Mouse (Mus musculus): ENCODE results near the gene Epha2. TPM values are rescaled to one million over a fixed set of nuclear protein-coding genes. Genes with fewer than 3 reads are reported as not detected.

Gene Epha2
- polyA plus RNA-seq, 2 experiments = 0.29 to 1.6 TPM

- no peaks in the 10 kb centered on the region; the same call in 1 of the 2 replicates for H3K27me3 ChIP-seq (ENCODE audit: control insufficient read depth, insufficient read depth, low read length)
- H3K4me3 ChIP-seq (ENCODE audit: insufficient read depth in 1 of 2, low read depth in 2 of 2, low read length in 2 of 2) = no peak overlapping the region
- 81% methylated on average over 22 of the region's 22 CpGs for WGBS (ENCODE audit: insufficient replicate concordance)
- H3K9me3 ChIP-seq (ENCODE audit: control insufficient read depth, low read length) = no peaks in the 10 kb centered on the region
- peaks cover 3 to 28% of the 10 kb centered on the region in 2 experiments for H3K4me1 ChIP-seq (replicated peaks; ENCODE audit: control insufficient read depth in 2 of 2, insufficient read depth in 2 of 2, low read length in 1 of 2)
- H3K27ac ChIP-seq = no peak overlapping the region
- no peak for TF ChIP-seq CTCF (IDR thresholded peaks at IDR 0.05; ENCODE audit: low read depth)
- no peak for TF ChIP-seq EP300 (IDR thresholded peaks at IDR 0.05; ENCODE audit: low read depth)
- no peak overlapping the region for H3K4me2 ChIP-seq (ENCODE audit: low read depth)
- DNase-seq (ENCODE audit: low read depth in 3 of 3, low spot score in 3 of 3) = no peak
- ATAC-seq (ENCODE audit: insufficient read depth) = no peak
- H3K36me3 ChIP-seq (replicated peaks; ENCODE audit: control insufficient read depth, insufficient read depth, low read depth) = no peaks in the 10 kb centered on the region
- no peak overlapping the region for H3K9ac ChIP-seq (replicated peaks)
Observed at GRCm38 (mm10) chr4:141308381-141308780, 7.3 kb downstream of the Epha2 start.

DNA sequence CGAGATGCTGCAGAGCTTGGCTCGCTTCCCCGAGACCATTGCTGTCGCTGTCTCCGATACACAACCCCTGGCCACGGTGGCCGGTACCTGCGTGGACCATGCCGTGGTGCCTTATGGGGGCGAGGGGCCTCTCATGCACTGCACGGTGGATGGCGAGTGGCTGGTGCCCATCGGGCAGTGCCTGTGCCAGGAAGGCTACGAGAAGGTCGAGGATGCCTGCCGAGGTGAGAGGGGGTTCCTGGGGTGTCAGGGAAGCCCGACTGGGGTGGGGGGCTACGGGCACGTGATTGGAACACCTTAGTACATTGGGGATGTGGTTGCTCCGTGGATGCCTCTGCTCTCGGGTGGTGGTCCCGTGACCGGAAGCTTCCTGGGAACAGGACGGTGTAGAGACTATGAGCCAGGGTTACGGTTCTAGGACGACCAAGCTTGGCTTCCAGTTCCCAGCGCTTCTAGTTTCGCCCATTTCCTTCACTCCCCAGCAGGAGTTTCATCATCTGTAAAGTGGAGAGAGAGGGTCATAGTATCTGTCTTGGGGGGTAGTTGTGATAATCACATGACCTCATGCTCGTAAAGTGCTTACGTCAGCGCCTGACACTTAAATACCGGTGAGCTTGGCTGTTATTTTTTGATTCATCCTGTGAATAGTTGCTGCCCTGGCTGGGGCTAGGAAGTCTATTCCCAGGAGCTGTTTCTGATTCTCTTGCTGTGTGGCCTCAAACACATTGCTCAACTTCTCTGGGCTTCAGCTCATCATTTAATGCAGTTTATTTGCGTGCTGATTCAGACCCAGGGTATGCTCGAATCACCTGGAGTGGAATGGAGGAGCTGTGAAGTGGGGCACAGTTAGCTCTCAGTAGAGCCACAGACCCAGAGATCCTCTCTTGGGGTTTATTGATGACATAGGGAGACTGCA lies 8.1 kb downstream of the Epha2 start:
- TF ChIP-seq EP300 (IDR thresholded peaks at IDR 0.05; ENCODE audit: low read depth) (no peak), CTCF (IDR thresholded peaks at IDR 0.05; ENCODE audit: low read depth) (no peak)
- H3K9ac ChIP-seq (replicated peaks) = no peak overlapping the region
- ATAC-seq (ENCODE audit: insufficient read depth) (no peak), DNase-seq (ENCODE audit: low read depth in 3 of 3, low spot score in 3 of 3) (no peak)
- H3K27me3 ChIP-seq (ENCODE audit: control insufficient read depth, insufficient read depth, low read length) = no peaks in the 10 kb centered on the region
- 74% methylated on average over 34 of the region's 34 CpGs for WGBS (ENCODE audit: insufficient replicate concordance)
- peaks cover 3 to 27% of the 10 kb centered on the region in 2 experiments for H3K4me1 ChIP-seq (replicated peaks; ENCODE audit: control insufficient read depth in 2 of 2, insufficient read depth in 2 of 2, low read length in 1 of 2)
- no peak overlapping the region for H3K4me2 ChIP-seq (ENCODE audit: low read depth)
- H3K36me3 ChIP-seq (replicated peaks; ENCODE audit: control insufficient read depth, insufficient read depth, low read depth) = no peaks in the 10 kb centered on the region
- H3K9me3 ChIP-seq (ENCODE audit: control insufficient read depth, low read length) = no peaks in the 10 kb centered on the region
- H3K27ac ChIP-seq = no peak overlapping the region
- no peak overlapping the region for H3K4me3 ChIP-seq (ENCODE audit: insufficient read depth in 1 of 2, low read depth in 2 of 2, low read length in 2 of 2)

DNA sequence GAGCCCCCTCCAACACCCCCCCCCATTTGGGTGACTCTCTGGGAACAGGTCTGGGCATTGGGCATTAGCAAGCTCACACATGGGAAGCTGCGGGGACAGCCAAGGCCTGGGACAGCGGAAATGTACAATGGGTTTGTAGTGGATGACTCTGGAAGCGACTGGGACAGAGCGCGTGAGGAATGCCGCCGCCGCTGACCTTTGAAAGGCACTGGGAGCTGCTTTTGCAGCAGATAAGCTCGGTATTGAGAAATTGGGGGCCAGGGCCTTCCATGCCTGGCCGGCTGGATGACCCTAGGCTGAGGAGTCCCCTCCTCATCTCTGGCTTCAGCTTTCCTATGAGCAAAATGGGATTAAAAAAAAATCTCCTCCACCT lies 8.7 kb downstream of the Epha2 start:
- Histone ChIP-seq H3K36me3 (replicated peaks; ENCODE audit: control insufficient read depth, insufficient read depth, low read depth) (no peaks in the 10 kb centered on the region), H3K9me3 (ENCODE audit: control insufficient read depth, low read length) (no peaks in the 10 kb centered on the region), H3K27ac (no peak overlapping the region), H3K27me3 (ENCODE audit: control insufficient read depth, insufficient read depth, low read length) (no peaks in the 10 kb centered on the region), H3K4me3 (ENCODE audit: insufficient read depth in 1 of 2, low read depth in 2 of 2, low read length in 2 of 2) (no peak overlapping the region), H3K4me1 (replicated peaks; ENCODE audit: control insufficient read depth in 2 of 2, insufficient read depth in 2 of 2, low read length in 1 of 2) (peaks cover 3 to 27% of the 10 kb centered on the region in 2 experiments), H3K9ac (replicated peaks) (no peak overlapping the region), H3K4me2 (ENCODE audit: low read depth) (no peak overlapping the region)
- no peak for ATAC-seq (ENCODE audit: insufficient read depth)
- DNase-seq (ENCODE audit: low read depth in 3 of 3, low spot score in 3 of 3) = peak in 2 of 3 experiments; percentile 12 to 17
- TF ChIP-seq CTCF (IDR thresholded peaks at IDR 0.05; ENCODE audit: low read depth) (no peak), EP300 (IDR thresholded peaks at IDR 0.05; ENCODE audit: low read depth) (no peak)
- 50% methylated on average over 10 of the region's 10 CpGs for WGBS (ENCODE audit: insufficient replicate concordance)

- no peaks in the 10 kb centered on the region for H3K36me3 ChIP-seq (replicated peaks; ENCODE audit: control insufficient read depth, insufficient read depth, low read depth)
- DNase-seq (ENCODE audit: low read depth in 3 of 3, low spot score in 3 of 3) (peak in 1 of 3 experiments; percentile 16), ATAC-seq (ENCODE audit: insufficient read depth) (peak; percentile 23; the same call in 1 of the 2 replicates)
- H3K27ac ChIP-seq = no peak overlapping the region
- no peaks in the 10 kb centered on the region for H3K9me3 ChIP-seq (ENCODE audit: control insufficient read depth, low read length)
- TF ChIP-seq EP300 (IDR thresholded peaks at IDR 0.05; ENCODE audit: low read depth) = no peak
- WGBS (ENCODE audit: insufficient replicate concordance) = 17% methylated on average over 8 of the region's 8 CpGs
- no peak overlapping the region for H3K4me2 ChIP-seq (ENCODE audit: low read depth)
- no peak overlapping the region for H3K4me3 ChIP-seq (ENCODE audit: insufficient read depth in 1 of 2, low read depth in 2 of 2, low read length in 2 of 2)
- no peaks in the 10 kb centered on the region for H3K27me3 ChIP-seq (ENCODE audit: control insufficient read depth, insufficient read depth, low read length)
- H3K4me1 ChIP-seq (replicated peaks; ENCODE audit: control insufficient read depth in 2 of 2, insufficient read depth in 2 of 2, low read length in 1 of 2) = peaks cover 3 to 27% of the 10 kb centered on the region in 2 experiments
- H3K9ac ChIP-seq (replicated peaks) = no peak overlapping the region
Observed at GRCm38 (mm10) chr4:141310191-141310606, 9.2 kb downstream of the Epha2 start.

- H3K9ac ChIP-seq (replicated peaks) = no peak overlapping the region
- H3K36me3 ChIP-seq (replicated peaks; ENCODE audit: control insufficient read depth, insufficient read depth, low read depth) = no peaks in the 10 kb centered on the region
- H3K27ac ChIP-seq = no peak overlapping the region
- H3K4me2 ChIP-seq (ENCODE audit: low read depth) = no peak overlapping the region
- 47% methylated on average over 7 of the region's 7 CpGs for WGBS (ENCODE audit: insufficient replicate concordance)
- DNase-seq (ENCODE audit: low read depth in 3 of 3, low spot score in 3 of 3) (no peak), ATAC-seq (ENCODE audit: insufficient read depth) (no peak)
- H3K27me3 ChIP-seq (ENCODE audit: control insufficient read depth, insufficient read depth, low read length) = no peaks in the 10 kb centered on the region
- no peak for TF ChIP-seq EP300 (IDR thresholded peaks at IDR 0.05; ENCODE audit: low read depth)
- TF ChIP-seq CTCF (IDR thresholded peaks at IDR 0.05; ENCODE audit: low read depth) = no peak
- H3K4me1 ChIP-seq (replicated peaks; ENCODE audit: control insufficient read depth in 2 of 2, insufficient read depth in 2 of 2, low read length in 1 of 2) = peaks cover 3 to 27% of the 10 kb centered on the region in 2 experiments
- no peaks in the 10 kb centered on the region for H3K9me3 ChIP-seq (ENCODE audit: control insufficient read depth, low read length)
- no peak overlapping the region for H3K4me3 ChIP-seq (ENCODE audit: insufficient read depth in 1 of 2, low read depth in 2 of 2, low read length in 2 of 2)
Observed at GRCm38 (mm10) chr4:141311078-141311477, 10.0 kb downstream of the Epha2 start.

Measured in liver, embryonic 14.5 days (tissue).